Mouse (Mus musculus): ENCODE results near the gene Fbxw11. TPM values are rescaled to one million over a fixed set of nuclear protein-coding genes. Genes with fewer than 3 reads are reported as not detected.

Fbxw11 gene
- 68.7 and 73.4 TPM in 2 replicates for polyA plus RNA-seq (2015; fragmentation: Nextera tagmentation; extraction: Ambion mirVana)

- H3K27ac ChIP-seq: peak within 1 kb of the TSS; percentile 99
Measured at GRCm38 (mm10) chr11:32642249-32642876, at the start of gene Fbxw11. Fbxw11 (plus strand) TSS chr11:32642724.

GRCm38 (mm10) chr11:32593081-32593480 lies 49.4 kb upstream of the Fbxw11 start:
- Histone ChIP-seq H3K4me3 (no peak overlapping the region), H3K27ac (no peak overlapping the region), H3K9me3 (no peaks in the 10 kb centered on the region), H3K4me1 (peaks cover 6% of the 10 kb centered on the region), H3K4me2 (no peak overlapping the region), H3K27me3 (no peaks in the 10 kb centered on the region), H3K36me3 (no peaks in the 10 kb centered on the region), H3K9ac (no peak overlapping the region)
- no peak for ATAC-seq (ENCODE audit: insufficient number of reproducible peaks, insufficient read depth, low FRiP score, low TSS enrichment, low read depth)
- WGBS: 68% methylated on average over 7 of the region's 7 CpGs

More at GRCm38 (mm10) chr11:32642249-32642876, at the start of gene Fbxw11:
- H3K9ac ChIP-seq: peak within 1 kb of the TSS; percentile 99
- H3K36me3 ChIP-seq: no peaks in the 10 kb centered on the region
- peak within 1 kb of the TSS; percentile 73 for H3K4me2 ChIP-seq
- under 1% methylated on average over 64 of the region's 64 CpGs for whole genome bisulfite sequencing
- peak within 1 kb of the TSS; percentile 95 for H3K4me3 ChIP-seq
- H3K4me1 ChIP-seq: peaks cover 40% of the 10 kb centered on the region
- H3K27me3 ChIP-seq: no peaks in the 10 kb centered on the region
- H3K9me3 ChIP-seq: no peaks in the 10 kb centered on the region
- peak; percentile 92 for ATAC-seq (ENCODE audit: insufficient number of reproducible peaks, insufficient read depth, low FRiP score, low TSS enrichment, low read depth)

GRCm38 (mm10) chr11:32594122-32594521 lies 48.4 kb upstream of the Fbxw11 start:
- no peaks in the 10 kb centered on the region for H3K9me3 ChIP-seq
- no peaks in the 10 kb centered on the region for H3K36me3 ChIP-seq
- no peak overlapping the region for H3K9ac ChIP-seq
- WGBS: 91% methylated on average over 4 of the region's 4 CpGs
- no peak overlapping the region for H3K4me3 ChIP-seq
- H3K27ac ChIP-seq: no peak overlapping the region
- H3K27me3 ChIP-seq: no peaks in the 10 kb centered on the region
- no peaks in the 10 kb centered on the region for H3K4me1 ChIP-seq
- no peak for ATAC-seq (ENCODE audit: insufficient number of reproducible peaks, insufficient read depth, low FRiP score, low TSS enrichment, low read depth)
- H3K4me2 ChIP-seq: no peak overlapping the region

- H3K4me1 ChIP-seq: peaks cover 20% of the 10 kb centered on the region
- H3K36me3 ChIP-seq: no peaks in the 10 kb centered on the region
- no peak overlapping the region for H3K9ac ChIP-seq
- H3K27me3 ChIP-seq: no peaks in the 10 kb centered on the region
- no peak overlapping the region for H3K4me2 ChIP-seq
- no peak overlapping the region for H3K27ac ChIP-seq
- H3K4me3 ChIP-seq: no peak overlapping the region
- no peaks in the 10 kb centered on the region for H3K9me3 ChIP-seq
- 87% methylated on average over 6 of the region's 6 CpGs for WGBS
- no peak for ATAC-seq (ENCODE audit: insufficient number of reproducible peaks, insufficient read depth, low FRiP score, low TSS enrichment, low read depth)
Measured at GRCm38 (mm10) chr11:32600371-32600770, 42.2 kb upstream of the Fbxw11 start.

GRCm38 (mm10) chr11:32601528-32602323 lies 40.8 kb upstream of the Fbxw11 start:
- 38% methylated on average over 12 of the region's 12 CpGs for WGBS
- Histone ChIP-seq H3K27ac (no peak overlapping the region), H3K27me3 (no peaks in the 10 kb centered on the region), H3K9me3 (no peaks in the 10 kb centered on the region), H3K4me2 (no peak overlapping the region), H3K4me1 (peaks cover 23% of the 10 kb centered on the region), H3K4me3 (no peak overlapping the region), H3K9ac (no peak overlapping the region), H3K36me3 (no peaks in the 10 kb centered on the region)
- no peak for ATAC-seq (ENCODE audit: insufficient number of reproducible peaks, insufficient read depth, low FRiP score, low TSS enrichment, low read depth)

GRCm38 (mm10) chr11:32604663-32605062 lies 37.9 kb upstream of the Fbxw11 start:
- H3K4me3 ChIP-seq: no peak overlapping the region
- H3K27ac ChIP-seq: peak overlapping the region; percentile 72
- no peaks in the 10 kb centered on the region for H3K27me3 ChIP-seq
- no peaks in the 10 kb centered on the region for H3K36me3 ChIP-seq
- ATAC-seq (ENCODE audit: insufficient number of reproducible peaks, insufficient read depth, low FRiP score, low TSS enrichment, low read depth): no peak
- peak overlapping the region; percentile 24; the same call in 1 of the 2 replicates for H3K4me2 ChIP-seq
- H3K9ac ChIP-seq: no peak overlapping the region; the same call in 1 of the 2 replicates
- no peaks in the 10 kb centered on the region for H3K9me3 ChIP-seq
- 21% methylated on average over 4 of the region's 4 CpGs for WGBS
- peaks cover 18% of the 10 kb centered on the region for H3K4me1 ChIP-seq

- Histone ChIP-seq H3K9ac (peak overlapping the region; percentile 27; the same call in 1 of the 2 replicates), H3K4me1 (peaks cover 18% of the 10 kb centered on the region), H3K27me3 (no peaks in the 10 kb centered on the region), H3K4me3 (no peak overlapping the region), H3K4me2 (no peak overlapping the region), H3K36me3 (no peaks in the 10 kb centered on the region), H3K27ac (peak overlapping the region; percentile 72), H3K9me3 (no peaks in the 10 kb centered on the region)
- 0 out of 2 replicates have a peak, but pooled peaks have one; percentile 46 for ATAC-seq (ENCODE audit: insufficient number of reproducible peaks, insufficient read depth, low FRiP score, low TSS enrichment, low read depth)
- WGBS: 32% methylated on average over 7 of the region's 7 CpGs
Measured at GRCm38 (mm10) chr11:32605131-32605860, 37.2 kb upstream of the Fbxw11 start.

- H3K4me2 ChIP-seq: no peak overlapping the region
- no peak overlapping the region for H3K9ac ChIP-seq
- peaks cover 18% of the 10 kb centered on the region for H3K4me1 ChIP-seq
- no peak overlapping the region for H3K27ac ChIP-seq
- WGBS: 84% methylated on average over 3 of the region's 3 CpGs
- no peaks in the 10 kb centered on the region for H3K36me3 ChIP-seq
- ATAC-seq (ENCODE audit: insufficient number of reproducible peaks, insufficient read depth, low FRiP score, low TSS enrichment, low read depth): no peak
- H3K9me3 ChIP-seq: no peaks in the 10 kb centered on the region
- no peak overlapping the region for H3K4me3 ChIP-seq
- H3K27me3 ChIP-seq: no peaks in the 10 kb centered on the region
Measured at GRCm38 (mm10) chr11:32605907-32606306, 36.6 kb upstream of the Fbxw11 start.

GRCm38 (mm10) chr11:32607319-32607718 lies 35.2 kb upstream of the Fbxw11 start:
- ATAC-seq (ENCODE audit: insufficient number of reproducible peaks, insufficient read depth, low FRiP score, low TSS enrichment, low read depth): no peak
- H3K9ac ChIP-seq: no peak overlapping the region
- peaks cover 18% of the 10 kb centered on the region for H3K4me1 ChIP-seq
- H3K27ac ChIP-seq: no peak overlapping the region
- no peaks in the 10 kb centered on the region for H3K9me3 ChIP-seq
- no peak overlapping the region for H3K4me3 ChIP-seq
- no peaks in the 10 kb centered on the region for H3K36me3 ChIP-seq
- H3K27me3 ChIP-seq: no peaks in the 10 kb centered on the region
- no peak overlapping the region for H3K4me2 ChIP-seq

GRCm38 (mm10) chr11:32610616-32611015 lies 31.9 kb upstream of the Fbxw11 start:
- 79% methylated on average over 6 of the region's 6 CpGs for WGBS
- H3K36me3 ChIP-seq: 0 out of 2 replicates have a peak, but pooled peaks cover 3% of the 10 kb centered on the region
- no peak overlapping the region for H3K4me3 ChIP-seq
- no peak overlapping the region for H3K9ac ChIP-seq
- no peaks in the 10 kb centered on the region for H3K9me3 ChIP-seq
- no peak overlapping the region for H3K27ac ChIP-seq
- no peaks in the 10 kb centered on the region for H3K27me3 ChIP-seq
- ATAC-seq (ENCODE audit: insufficient number of reproducible peaks, insufficient read depth, low FRiP score, low TSS enrichment, low read depth): no peak
- peaks cover 3% of the 10 kb centered on the region; the same call in 1 of the 2 replicates for H3K4me1 ChIP-seq
- no peak overlapping the region for H3K4me2 ChIP-seq

GRCm38 (mm10) chr11:32612304-32612703 lies 30.2 kb upstream of the Fbxw11 start:
- Histone ChIP-seq H3K4me2 (no peak overlapping the region), H3K4me3 (no peak overlapping the region), H3K4me1 (peaks cover 9% of the 10 kb centered on the region; the same call in 1 of the 2 replicates), H3K27ac (no peak overlapping the region), H3K9me3 (no peaks in the 10 kb centered on the region), H3K27me3 (no peaks in the 10 kb centered on the region), H3K36me3 (0 out of 2 replicates have a peak, but pooled peaks cover 3% of the 10 kb centered on the region), H3K9ac (no peak overlapping the region)
- no peak for ATAC-seq (ENCODE audit: insufficient number of reproducible peaks, insufficient read depth, low FRiP score, low TSS enrichment, low read depth)
- WGBS: 80% methylated on average over 6 of the region's 6 CpGs
